Mouse (Mus musculus) ES-Bruce4 (cell line): ENCODE results near the gene Zkscan7.

Source experiments
- CTCF ChIP-seq: IDR thresholded peaks from one replicate; pipeline ENCODE4 v1.8.1; 2011; ENCODE audit warnings: low read depth, low read length
- EP300 ChIP-seq: IDR thresholded peaks from 2 replicates; pipeline ENCODE4 v1.6.1; 2011; ENCODE audit warnings: low read depth, low read length; ENCODE audit not compliant: insufficient read depth
- POLR2A ChIP-seq: IDR thresholded peaks from one replicate; pipeline ENCODE4 v1.8.1; 2011; ENCODE audit warnings: low read length; ENCODE audit not compliant: insufficient read depth

DNA sequence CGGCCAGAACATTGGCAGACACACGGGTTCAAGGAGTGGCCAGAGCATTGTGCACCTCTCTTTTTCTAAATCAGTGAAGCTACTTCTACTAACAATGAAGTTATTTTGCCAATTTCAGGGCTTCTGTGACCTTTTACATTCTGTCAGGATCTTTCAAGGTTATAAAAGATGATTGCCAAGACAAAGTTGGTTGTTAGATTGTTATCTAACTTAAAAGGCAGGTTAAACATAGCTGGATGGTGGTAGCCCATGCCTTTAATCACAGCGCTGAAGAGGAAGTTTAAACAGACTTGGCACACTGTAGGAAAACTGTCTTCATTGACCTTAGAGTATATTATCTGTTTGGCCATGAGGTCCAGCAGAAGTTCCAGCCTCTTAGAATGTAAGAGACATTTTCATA is 39.9 kb upstream of the Zkscan7 start:
- TF ChIP-seq EP300 (no peak), CTCF (no peak), POLR2A (no peak)
